Mouse (Mus musculus) ES-Bruce4 (cell line): ENCODE results near the gene Secisbp2l. TPM values are rescaled to one million over a fixed set of nuclear protein-coding genes. Genes with fewer than 3 reads are reported as not detected.

ENCODE experiments used
- H3K27ac ChIP-seq: 2 replicates; pipeline ENCODE4 v1.5.1; 2012; ENCODE audit warnings: low read length, inconsistent platforms; ENCODE audit not compliant: insufficient read depth
- H3K27me3 ChIP-seq: 2 replicates; pipeline ENCODE4 v1.6.1; 2012; ENCODE audit warnings: mild to moderate bottlenecking, low read length, inconsistent platforms; ENCODE audit not compliant: control insufficient read depth, poor library complexity, insufficient read depth, severe bottlenecking
- H3K36me3 ChIP-seq: 2 replicates; pipeline ENCODE4 v1.6.1; 2012; ENCODE audit warnings: inconsistent platforms, mild to moderate bottlenecking, low read length, moderate library complexity; ENCODE audit not compliant: control insufficient read depth, poor library complexity, insufficient read depth, severe bottlenecking
- H3K4me1 ChIP-seq: one replicate; pipeline ENCODE4 v1.8.1; 2011; ENCODE audit warnings: low read length; ENCODE audit not compliant: control insufficient read depth, insufficient read depth
- H3K4me3 ChIP-seq: 2 replicates; pipeline ENCODE4 v1.5.1; 2011; ENCODE audit warnings: low read depth, mild to moderate bottlenecking, low read length
- H3K9ac ChIP-seq: 2 replicates; pipeline ENCODE4 v1.6.1; 2012; ENCODE audit warnings: low read depth, mild to moderate bottlenecking, inconsistent platforms; ENCODE audit not compliant: poor library complexity, severe bottlenecking
- H3K9me3 ChIP-seq: replicated peaks from 2 replicates; pipeline ENCODE4 v1.6.1; 2012; ENCODE audit warnings: mild to moderate bottlenecking, low read length, inconsistent platforms; ENCODE audit not compliant: control insufficient read depth, poor library complexity, insufficient read depth, severe bottlenecking
- CTCF ChIP-seq: IDR thresholded peaks from one replicate; pipeline ENCODE4 v1.8.1; 2011; ENCODE audit warnings: low read depth, low read length
- EP300 ChIP-seq: IDR thresholded peaks from 2 replicates; pipeline ENCODE4 v1.6.1; 2011; ENCODE audit warnings: low read depth, low read length; ENCODE audit not compliant: insufficient read depth
- POLR2A ChIP-seq: IDR thresholded peaks from one replicate; pipeline ENCODE4 v1.8.1; 2011; ENCODE audit warnings: low read length; ENCODE audit not compliant: insufficient read depth
- polyA plus RNA-seq: library from polyadenylated mRNA; stranded (reverse); fragments of >200 nt; gene quantifications from 2 replicates; pipeline ENCODE4 v1.2.4, GENCODE M21; 2011; ENCODE audit warnings: low read depth; ENCODE audit not compliant: missing spikeins, insufficient read depth, insufficient read length

Secisbp2l gene
- polyA plus RNA-seq, 1 experiment, result 20.8 TPM

DNA sequence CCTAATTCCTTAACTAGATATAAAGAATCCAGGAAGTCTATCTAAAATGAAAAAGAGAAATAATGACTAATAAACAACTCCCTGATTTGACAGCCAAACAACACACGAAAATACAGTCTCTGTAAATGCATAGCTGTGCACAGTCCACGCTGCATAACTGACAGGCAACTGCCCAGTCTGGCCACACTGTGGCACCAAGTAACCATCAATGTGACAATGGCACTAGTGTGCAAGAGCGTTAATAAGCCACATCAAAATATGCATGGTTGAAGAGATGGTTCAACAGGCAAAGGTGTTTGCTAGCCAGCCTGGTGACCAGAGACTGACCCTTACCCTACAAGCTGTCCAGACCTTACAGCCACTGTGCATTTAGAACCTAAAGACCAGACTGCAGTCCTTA lies 17.6 kb downstream of the Secisbp2l start:
- Histone ChIP-seq H3K4me1 (no peaks in the 10 kb centered on the region), H3K36me3 (no peaks in the 10 kb centered on the region; the same call in none of the 2 replicates), H3K27ac (no peak overlapping the region)

DNA sequence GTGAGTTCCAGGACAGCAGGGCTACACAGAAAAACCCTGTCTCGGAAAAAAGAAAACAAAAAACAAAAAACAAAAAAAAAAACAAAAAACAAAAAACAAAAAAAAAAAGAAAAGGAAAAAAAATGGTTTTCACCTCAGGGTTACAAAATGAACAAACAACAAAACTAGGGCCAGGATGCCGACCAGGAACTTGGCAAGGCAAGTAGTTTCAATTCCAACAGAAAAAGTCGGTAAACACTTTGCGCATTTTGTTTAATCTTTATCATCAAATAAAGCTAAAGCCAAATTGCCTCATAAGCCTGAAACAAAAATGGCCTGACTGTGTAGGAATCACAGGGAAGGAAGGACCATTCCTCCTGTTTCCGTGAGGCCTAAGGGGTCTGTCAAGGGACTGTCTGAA lies 18.1 kb downstream of the Secisbp2l start:
- no peak overlapping the region for H3K9ac ChIP-seq
- H3K9me3 ChIP-seq, result no peaks in the 10 kb centered on the region
- no peak overlapping the region for H3K4me3 ChIP-seq
- H3K27ac ChIP-seq, result no peak overlapping the region
- no peaks in the 10 kb centered on the region for H3K4me1 ChIP-seq
- TF ChIP-seq CTCF, result no peak
- TF ChIP-seq EP300, result no peak
- no peak for TF ChIP-seq POLR2A
- no peaks in the 10 kb centered on the region; the same call in none of the 2 replicates for H3K36me3 ChIP-seq
- no peaks in the 10 kb centered on the region for H3K27me3 ChIP-seq

More for the DNA sequence above, 17.6 kb downstream of the Secisbp2l start:
- TF ChIP-seq POLR2A (no peak), EP300 (no peak), CTCF (no peak)
- no peaks in the 10 kb centered on the region for H3K27me3 ChIP-seq
- no peak overlapping the region for H3K9ac ChIP-seq
- no peaks in the 10 kb centered on the region for H3K9me3 ChIP-seq
- H3K4me3 ChIP-seq, result no peak overlapping the region

DNA sequence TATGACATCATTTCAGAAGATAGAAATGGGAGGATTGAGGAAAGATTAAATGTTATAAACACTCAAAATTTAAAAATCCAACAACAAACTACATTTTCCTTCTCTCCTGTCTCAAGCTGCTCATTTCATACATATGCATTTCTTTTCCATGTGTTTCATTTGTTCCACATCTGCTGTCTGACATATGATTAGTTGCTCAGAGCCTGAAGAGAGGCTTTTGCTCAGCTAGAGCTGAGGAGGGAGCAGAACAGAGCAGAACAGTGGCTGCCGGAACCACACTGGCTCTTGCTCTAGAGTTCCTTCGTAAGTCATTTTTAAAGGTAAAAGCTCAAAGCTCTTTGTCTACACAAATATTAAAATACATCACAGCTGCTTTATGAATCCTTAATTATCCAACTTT lies 33.3 kb downstream of the Secisbp2l start:
- no peak overlapping the region for H3K4me3 ChIP-seq
- no peaks in the 10 kb centered on the region for H3K9me3 ChIP-seq
- TF ChIP-seq EP300 (no peak), CTCF (no peak), POLR2A (no peak)
- H3K9ac ChIP-seq, result no peak overlapping the region
- no peaks in the 10 kb centered on the region for H3K27me3 ChIP-seq
- H3K27ac ChIP-seq, result no peak overlapping the region
- no peaks in the 10 kb centered on the region for H3K4me1 ChIP-seq
- H3K36me3 ChIP-seq, result peaks cover 8% of the 10 kb centered on the region

DNA sequence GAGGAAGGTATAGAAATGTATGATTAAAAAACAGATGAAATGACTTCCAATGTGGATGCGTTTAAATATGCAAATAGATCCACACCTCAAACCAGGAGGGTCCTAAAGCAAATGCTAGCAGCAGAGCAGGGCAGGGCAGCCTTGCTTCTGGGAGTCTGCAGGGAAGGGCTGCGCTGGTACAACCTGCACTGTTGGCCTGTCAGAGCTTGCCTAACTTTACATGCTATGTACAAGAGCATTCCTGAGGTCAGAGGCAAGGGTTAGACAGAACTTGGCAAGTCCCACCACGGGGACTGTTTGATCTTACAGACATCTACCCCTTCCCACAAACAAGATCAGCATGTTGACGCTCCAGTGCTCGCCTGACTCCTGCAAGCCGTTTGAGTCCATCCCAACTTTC lies 43.3 kb downstream of the Secisbp2l start:
- no peaks in the 10 kb centered on the region for H3K4me1 ChIP-seq
- no peaks in the 10 kb centered on the region for H3K9me3 ChIP-seq
- H3K4me3 ChIP-seq, result no peak overlapping the region
- no peaks in the 10 kb centered on the region for H3K27me3 ChIP-seq
- no peak overlapping the region for H3K9ac ChIP-seq
- H3K36me3 ChIP-seq, result no peaks in the 10 kb centered on the region; the same call in 1 of the 2 replicates
- H3K27ac ChIP-seq, result no peak overlapping the region
- TF ChIP-seq POLR2A (no peak), EP300 (no peak), CTCF (no peak)

DNA sequence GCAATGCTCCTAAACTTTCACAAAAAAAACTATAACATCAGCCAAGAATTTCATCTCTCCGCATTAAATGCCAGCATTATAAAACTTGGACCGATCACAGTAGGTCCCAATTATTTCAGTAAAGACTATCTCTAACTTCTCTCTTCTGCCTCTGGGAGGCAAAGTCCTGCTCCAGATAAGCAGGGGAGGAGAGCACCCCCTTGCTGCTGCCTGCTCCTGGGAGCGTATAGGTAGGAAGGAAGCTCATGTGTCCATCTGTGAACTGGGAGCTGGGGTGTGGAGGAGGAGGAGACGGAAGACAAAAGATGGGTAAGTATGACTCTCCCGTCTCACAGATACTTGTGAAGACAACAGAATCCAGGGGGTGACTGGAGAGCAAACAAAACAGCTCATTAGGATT lies 44.0 kb downstream of the Secisbp2l start:
- no peak for TF ChIP-seq POLR2A
- no peak for TF ChIP-seq EP300
- TF ChIP-seq CTCF, result no peak
- H3K36me3 ChIP-seq, result no peaks in the 10 kb centered on the region; the same call in 1 of the 2 replicates
- H3K27me3 ChIP-seq, result no peaks in the 10 kb centered on the region
- no peaks in the 10 kb centered on the region for H3K4me1 ChIP-seq
- H3K9ac ChIP-seq, result no peak overlapping the region
- no peak overlapping the region for H3K27ac ChIP-seq
- H3K9me3 ChIP-seq, result no peaks in the 10 kb centered on the region
- H3K4me3 ChIP-seq, result no peak overlapping the region

DNA sequence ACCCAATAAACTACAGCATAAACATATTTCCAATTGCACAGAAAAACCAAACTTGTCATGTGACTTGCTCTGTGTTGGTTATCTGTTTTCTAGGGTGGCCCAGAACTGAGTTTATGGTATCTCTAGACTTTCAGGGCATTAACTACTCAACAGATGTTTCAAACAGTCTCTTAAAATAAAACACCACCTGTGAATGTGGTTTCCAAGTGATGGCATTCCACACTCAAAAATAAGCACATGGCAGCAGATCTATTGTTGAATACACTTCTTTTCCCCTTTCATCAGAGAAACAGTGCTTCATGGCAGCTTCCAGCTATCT lies 46.7 kb downstream of the Secisbp2l start:
- H3K4me3 ChIP-seq, result no peak overlapping the region
- TF ChIP-seq EP300, result no peak
- TF ChIP-seq POLR2A, result no peak
- TF ChIP-seq CTCF, result no peak
- no peaks in the 10 kb centered on the region for H3K4me1 ChIP-seq
- no peaks in the 10 kb centered on the region for H3K27me3 ChIP-seq
- H3K27ac ChIP-seq, result no peak overlapping the region
- H3K9me3 ChIP-seq, result no peaks in the 10 kb centered on the region
- no peaks in the 10 kb centered on the region for H3K36me3 ChIP-seq
- H3K9ac ChIP-seq, result no peak overlapping the region
